Mouse (Mus musculus) right cerebral cortex, postnatal 4 days (tissue): ENCODE measurements around the gene Il27ra.

Experiments used
- DNase-seq: peaks from one replicate; pipeline ENCODE4 v3.0.0-alpha.2; 2022

The Il27ra gene

DNA sequence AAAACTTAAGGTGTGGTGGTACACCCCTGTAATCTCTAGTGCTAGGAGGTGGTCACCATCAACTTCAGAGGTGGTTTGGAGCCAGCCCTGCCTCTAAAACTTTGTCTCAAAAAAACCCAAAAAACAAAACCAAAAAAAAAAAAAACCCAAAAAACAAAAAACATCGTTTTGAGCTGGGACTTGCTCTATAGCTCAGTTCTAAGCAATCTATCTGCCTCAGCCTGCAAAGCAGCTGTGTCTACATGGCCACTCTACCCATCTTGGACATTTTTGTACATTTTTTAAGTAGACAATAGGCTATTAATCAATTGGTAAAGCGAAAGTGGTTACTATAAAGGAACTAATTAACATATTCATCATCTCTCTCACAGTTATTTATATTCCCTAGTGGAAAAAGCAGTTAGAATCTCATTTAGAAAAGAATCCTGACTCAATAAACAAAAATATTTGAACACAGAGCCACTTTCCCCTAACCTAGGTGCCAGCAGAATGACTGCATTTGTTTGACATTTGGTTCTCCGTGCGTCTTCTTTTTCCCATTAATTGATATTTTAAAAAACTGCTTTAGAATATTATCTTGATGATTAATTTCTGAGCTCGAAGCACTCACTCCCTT, 23.2 kb upstream of the Il27ra start:
- no peak for DNase-seq

DNA sequence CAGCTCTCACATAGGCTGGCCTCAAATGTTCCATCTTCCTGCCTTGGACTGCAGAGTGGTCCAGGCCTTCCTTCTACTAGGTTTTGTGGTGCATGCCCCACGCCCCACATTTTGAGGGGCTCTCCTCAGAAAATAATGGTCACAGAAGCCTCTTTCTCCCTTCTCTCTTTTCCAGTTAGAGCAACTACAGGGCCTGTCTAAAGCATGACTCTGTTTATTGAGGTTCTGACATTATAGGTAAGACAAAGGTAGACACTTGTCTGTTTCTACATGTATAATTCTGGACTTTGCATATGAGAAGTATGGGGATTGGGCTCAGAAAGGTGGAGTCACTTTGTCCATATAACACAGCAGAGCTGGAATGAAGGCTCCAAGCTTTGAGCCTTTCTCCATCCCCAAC, 22.6 kb upstream of the Il27ra start, which contains the start of gene Gm10643:
Gm10643 (minus strand) TSS at position 101 of the 400 bp plus-strand sequence.
- DNase-seq, result no peak

DNA sequence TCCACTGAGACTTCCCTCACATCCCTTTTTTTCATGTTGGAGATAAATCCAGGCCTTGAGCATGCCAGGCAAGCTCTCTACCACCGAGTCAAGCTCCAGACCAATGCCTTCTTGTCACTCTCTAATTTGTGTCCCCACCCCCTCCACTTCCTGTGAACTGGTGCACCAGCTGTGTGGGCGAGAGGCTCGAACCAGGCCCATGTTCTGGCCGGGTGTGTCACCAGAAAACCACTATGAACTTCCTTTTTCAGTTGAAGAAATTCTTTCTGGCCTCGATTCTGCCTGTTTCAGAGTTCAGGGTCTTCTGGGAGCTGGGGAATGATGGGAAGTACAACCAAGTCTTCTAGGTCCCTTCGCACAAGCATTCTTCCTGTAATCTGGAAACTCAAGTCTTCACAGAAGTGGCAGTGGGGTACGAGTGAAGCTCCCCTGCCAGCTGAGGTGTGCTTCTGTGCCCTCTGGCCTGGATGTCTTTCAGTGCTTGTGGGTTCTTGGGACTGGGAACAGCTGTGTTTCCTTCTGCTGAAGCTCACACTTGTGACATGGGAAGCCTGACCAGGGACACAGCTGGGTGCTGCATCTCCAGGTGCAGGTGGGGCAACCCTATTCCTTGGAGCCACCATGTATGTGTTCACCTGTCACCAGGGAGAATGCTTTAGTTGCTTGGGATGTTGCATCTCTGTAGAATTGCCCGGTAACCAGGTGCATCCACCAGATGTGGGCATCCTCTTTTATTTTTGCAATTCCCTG, 21.6 kb upstream of the Il27ra start:
- no peak for DNase-seq

DNA sequence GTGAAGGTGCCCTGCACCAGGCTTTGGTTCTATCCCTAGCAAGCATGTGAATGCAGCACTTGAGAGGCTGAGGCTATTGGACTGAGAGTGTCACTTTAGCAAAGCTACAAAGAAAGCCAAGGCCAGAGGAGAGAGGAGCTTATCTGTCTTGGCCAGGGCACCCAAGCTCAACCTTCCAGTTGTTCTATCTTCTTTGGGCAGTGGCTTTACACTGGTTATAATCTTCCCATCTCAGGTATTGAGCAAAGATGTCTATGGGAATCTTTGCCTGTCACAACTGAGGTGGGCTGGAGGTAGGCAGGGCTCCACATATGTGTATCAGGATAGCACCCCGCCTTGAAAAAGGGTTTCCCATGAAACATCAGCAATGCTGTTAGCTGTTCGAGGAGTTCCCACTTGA, 17.9 kb upstream of the Il27ra start:
- no peak for DNase-seq

DNA sequence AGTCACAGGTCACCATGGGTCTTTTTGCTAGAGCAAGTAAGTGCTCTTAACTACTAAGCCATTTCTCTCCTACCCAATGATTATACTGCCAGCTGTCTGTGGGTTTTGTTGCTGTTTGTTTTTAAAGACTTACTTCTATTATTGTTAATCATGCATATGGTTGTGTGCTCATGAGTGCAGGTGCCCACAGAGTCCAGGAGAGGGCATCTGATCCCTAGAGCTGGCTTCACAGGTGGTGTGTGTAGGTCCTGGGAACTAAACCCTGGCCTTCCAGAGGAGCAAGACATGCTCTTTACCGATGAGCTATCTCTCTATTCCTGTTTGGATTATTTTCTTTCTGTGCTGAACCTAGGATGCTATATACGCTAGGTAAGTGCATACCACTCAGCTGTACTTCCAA, 16.8 kb upstream of the Il27ra start:
- no peak for DNase-seq

DNA sequence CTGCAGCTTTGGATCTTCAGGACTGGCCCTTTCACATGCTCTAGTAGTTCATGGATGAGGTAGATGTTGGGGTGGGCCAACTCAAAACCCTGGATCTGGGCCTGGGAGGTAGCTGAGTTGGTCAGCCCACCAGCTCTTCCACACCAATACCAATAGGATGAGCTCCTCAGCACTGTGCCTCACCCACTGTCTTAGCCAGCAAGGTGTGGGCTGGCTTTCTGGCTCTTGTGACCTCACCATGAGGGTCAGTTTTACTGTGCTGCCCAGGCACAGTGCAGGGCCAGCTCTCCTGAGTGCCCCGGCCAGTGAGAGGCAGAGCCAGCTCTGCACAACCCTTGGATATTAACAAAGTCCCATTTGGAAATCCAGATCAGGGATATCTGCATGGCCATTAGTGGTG, 15.4 kb upstream of the Il27ra start:
- no peak for DNase-seq

DNA sequence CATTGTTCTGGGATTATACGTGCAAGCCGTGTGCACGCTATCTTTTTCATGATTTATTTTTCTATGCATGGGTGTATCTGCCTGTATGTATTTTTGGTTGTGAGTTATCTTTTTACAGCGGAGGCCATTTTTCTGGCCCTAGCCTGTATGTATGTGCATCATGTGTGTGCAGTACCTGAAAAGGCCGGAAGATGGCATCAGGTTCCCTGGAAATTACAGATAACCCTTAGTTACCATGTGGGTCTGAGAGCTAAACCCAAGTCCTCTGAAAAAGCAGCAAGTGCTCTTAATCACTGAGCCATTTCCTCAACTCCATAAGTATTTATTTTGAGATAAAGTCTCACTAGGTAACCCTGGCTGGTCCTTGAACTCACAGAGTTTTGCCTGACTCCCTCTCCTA, 10.8 kb upstream of the Il27ra start:
- DNase-seq, result no peak

DNA sequence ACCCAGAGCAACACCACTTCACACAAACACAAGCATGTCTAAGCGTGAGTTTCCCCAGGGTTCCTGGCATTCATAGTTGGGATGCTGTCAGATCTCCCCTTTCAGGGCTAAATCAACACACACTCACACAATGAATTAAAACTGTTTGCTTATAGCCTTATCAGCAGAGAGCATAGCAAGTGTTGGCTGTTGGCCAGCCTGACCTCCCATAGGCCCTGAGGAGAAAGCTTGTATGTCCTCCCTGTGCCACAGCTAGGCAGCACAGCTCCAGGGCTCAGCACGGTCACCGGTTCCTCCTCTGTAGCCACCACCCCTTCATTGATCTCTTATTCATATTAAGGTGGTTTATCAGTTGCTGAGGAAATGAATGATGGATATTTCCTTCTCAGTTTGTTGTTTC, 10.4 kb upstream of the Il27ra start:
- DNase-seq, result no peak

DNA sequence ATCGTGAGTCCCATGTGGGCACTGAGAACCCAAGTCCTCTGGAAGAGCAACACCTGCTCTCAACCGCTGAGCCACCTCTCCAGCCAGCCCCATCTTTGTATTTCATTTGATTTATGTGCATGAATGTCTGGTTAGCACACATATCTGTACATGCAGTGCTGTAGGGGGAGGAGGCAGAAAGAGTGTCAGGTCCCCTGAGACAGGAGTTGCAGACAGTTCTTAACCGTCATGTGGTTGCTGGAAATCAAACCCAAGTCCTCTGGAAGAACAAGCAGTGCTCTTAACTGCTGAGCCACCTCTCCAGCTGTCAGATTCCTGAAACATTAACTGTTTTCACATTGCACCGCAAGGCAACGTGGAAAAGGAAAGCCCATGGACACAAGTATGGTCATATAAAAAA, 5.8 kb upstream of the Il27ra start:
- DNase-seq, result no peak

DNA sequence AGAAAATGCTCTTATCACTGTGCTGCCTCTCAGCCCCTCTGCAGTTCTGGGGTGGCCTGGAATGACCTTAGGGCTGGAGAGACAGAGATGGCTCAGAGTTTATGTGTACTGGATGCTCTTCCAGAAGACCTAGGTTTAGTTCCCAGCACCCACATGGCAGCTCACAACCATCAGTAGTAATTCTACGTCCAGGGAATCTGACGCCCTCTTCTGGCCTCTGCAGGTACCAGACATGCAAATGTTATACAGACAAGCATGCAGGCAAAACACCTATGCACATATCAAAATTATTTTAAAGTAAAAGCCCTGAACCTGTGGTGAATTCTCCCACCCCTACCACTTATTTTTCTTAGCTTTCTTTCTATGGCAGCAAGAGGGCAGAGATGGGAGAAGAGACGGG, 4.1 kb upstream of the Il27ra start:
- no peak for DNase-seq

DNA sequence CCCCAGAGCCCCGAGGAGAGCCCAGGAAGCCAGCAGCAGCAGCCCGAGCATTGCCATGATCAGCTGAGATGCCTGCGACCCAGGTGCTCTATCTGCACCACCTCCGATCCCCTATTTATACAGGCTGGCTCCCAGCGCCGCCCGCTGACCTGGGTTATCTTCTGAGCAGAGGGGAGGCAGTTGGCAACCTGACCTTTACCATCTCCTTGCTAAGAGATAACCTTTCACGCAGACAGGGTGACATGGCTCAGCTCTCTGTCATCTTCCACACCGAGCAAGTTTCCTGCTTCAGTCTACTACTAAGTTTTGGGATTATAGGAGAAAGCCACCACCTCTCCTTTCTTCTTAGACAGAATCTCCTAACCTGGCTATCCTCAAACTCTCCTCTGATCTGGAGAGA, 2.5 kb upstream of the Il27ra start, which contains the start of gene Rln3:
Rln3 (minus strand) TSS at position 101 of the 400 bp plus-strand sequence.
- no peak for DNase-seq

DNA sequence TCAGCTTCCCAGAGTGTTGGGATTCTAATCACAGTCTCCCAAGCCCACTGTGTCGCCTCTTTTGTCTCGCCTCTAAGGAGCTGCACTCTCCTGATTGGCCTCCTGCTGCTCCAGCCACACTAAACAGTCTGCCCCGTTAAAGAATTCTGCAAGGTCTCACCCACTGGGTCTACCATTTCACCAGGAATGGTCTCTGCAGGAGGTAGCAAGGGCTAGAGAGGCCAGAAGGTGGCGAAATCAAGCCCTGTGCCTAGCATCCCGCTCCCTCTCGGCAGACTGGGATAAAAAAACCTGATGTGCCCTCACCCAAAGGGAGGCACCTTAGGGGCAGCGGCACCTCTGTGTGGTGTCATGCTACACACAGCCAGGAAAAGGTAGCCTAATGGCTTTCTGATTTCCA, 1.7 kb upstream of the Il27ra start:
- no peak for DNase-seq

DNA sequence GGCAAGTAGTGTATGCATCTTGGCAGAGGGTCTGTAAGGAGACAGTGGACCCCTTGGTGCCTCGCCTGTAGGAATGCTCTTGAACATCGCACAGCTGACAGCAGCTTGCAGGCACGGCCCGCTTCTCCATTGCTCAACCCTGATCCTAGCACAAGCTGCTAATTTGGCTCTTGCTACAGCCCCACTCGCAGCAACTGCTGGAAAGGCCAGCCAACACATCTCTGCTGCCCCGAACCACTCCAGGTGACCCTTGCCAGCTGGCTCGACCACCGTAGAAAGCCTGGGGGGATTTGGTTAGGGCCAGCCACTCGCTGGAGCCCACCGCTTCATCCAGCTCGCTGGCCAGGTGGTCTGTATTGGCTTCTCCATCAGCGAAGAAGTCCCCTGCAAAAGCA, 556 bp upstream of the Il27ra start:
- no peak for DNase-seq

DNA sequence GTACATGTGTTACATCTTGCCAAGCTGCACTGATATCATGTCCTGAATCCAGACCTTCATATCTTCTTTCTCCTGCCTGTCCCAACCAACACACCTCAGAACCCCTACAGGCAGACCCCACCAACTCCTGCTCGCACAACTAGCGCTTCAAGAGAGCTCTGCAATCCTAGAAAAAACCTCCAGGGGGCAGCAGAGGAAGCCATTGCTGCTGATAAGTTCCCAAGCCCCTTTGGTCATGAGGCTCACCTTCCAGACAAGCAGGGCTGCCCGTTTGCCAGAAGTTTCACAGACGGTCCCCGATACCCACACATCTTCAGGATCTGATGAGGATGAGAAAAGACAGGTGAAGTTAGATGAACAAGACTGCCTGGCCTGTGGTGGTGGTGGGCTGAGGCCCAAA, 3.3 kb downstream of the Il27ra start:
- DNase-seq, result peak; percentile 81

DNA sequence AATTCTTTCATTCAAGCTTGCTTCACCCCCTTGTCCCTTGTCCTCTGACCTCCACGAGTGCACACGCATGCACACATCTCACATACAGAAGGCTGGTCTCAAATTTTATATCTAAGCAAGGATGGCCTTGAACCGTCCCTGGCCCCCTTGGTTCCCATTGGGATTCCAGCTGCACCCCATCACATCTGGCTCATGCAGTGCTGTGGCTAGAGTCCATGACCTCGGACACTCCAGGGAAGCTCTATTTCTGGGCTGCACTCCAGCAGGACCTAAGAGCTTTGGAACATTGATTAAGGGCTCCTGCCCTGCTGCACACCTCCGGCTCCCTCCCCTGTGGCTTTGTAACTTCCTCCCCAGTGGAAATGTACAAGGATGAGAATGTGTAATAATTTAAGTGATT, 4.4 kb downstream of the Il27ra start:
- DNase-seq, result no peak

DNA sequence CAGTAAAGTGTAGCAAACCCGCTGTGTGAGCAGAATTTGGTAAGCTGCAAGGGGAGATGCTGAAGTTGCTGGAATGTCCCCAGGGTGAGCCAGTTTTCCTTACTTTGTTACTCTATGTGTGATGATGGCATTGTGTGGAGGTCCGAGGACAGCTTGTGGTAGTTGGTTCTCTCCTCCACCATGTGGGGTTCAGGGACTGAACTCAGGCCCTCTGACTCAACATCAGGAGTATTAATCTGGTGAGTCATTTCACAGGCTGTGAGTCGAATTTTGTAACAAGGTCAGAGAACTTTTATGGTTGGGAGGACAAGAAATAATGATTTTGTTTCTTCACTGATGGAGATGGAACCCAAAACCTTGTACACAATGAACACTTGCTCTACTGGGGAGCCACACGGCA, 9.6 kb downstream of the Il27ra start:
- DNase-seq, result no peak

DNA sequence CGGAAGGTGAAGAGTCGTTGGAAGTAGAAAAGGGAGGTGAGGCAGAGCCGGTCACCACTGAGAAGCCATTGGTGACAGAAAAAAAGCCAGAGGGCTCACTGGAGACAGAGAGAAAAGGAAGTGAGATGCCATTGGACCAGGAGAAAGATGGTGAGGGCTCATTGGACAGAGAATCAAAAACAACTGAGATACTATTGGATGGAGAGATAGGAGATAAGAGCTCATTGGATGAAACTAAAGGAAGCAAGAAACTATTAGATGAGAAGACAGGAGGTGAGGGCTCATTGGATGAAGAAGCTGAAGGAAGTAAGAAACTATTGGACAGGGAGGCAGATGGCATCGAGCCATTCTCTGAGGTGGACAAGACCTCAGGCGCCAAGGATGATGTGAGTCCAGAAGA, 13.1 kb downstream of the Il27ra start:
- no peak for DNase-seq

DNA sequence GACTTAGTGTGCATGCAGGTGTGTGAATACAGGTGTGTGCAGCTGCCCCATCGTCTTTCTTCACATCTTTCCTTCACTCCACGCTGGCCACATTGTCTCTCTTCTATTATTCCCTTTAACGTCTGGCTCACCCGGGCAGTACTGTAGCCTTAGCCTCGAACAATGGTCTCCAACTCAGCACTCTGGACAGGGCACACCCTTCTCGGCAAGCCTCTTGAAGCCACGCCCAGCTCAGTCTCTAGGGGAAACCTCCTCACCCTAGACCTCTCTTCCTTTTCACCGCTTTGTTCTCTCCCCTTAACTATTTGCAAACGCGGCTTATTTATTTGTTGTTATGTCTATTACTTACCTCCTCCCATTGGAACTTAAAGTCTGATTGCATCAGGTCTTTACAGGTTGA, 14.9 kb downstream of the Il27ra start:
- no peak for DNase-seq

DNA sequence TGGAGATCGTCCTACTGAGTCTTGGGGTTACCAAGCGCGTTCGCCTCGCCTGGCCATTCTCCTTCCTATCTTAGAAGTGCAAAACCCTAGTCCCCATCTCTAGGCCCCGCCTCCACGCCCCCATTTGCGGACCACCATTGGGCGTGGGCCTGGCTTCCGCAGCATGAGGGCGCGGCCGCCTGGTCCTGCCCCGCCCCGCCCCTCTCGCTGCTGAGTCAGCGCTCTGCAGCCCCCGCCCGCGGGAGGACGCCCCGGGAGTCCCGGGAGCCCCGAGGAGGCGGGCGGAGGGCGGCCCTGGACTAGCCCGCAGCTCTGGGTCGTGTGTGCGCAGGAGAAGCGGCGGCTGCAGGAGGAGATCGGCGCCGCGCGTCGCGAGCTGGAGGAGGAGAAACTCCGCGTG, 16.5 kb downstream of the Il27ra start:
- DNase-seq, result peak; percentile 68

DNA sequence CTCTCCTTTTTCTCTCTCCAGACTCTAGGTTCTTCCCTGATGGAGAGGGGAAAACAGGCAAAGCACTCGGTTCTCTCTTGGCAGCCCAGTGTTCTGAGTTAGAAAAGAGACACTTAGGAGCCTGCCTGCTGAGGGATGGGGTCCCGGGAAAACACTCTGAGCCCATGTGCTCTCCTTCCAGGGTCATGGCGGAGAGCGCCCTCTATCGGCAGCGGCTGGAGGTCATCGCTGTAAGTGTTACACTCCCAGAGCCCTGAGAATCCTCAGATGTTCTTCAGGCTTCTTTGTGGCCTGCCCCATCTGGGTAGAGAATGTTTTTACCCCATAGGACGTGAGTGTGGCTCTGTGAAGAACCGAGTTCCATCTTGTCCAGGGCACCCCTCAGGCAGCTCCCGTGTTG, 18.2 kb downstream of the Il27ra start:
- DNase-seq, result peak; percentile 59

DNA sequence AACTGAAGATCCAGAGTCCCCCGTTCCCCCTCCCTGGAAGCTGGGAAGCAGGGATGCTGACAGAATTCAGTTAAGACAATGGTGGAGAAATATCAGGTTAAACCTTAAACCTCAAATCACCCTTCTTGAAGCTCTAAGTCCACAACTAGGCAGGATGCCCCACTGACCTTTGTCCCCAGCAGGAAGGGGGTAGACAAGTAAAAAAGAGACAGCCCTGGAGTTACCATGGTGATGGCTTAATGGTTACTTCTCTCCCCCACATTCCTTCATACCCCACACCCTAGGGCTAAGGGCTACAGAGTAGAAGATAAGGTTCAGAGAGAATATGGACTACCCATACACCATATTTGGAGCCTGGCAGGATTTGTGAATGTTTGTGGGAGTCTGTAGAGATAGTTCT, 18.8 kb downstream of the Il27ra start:
- no peak for DNase-seq

DNA sequence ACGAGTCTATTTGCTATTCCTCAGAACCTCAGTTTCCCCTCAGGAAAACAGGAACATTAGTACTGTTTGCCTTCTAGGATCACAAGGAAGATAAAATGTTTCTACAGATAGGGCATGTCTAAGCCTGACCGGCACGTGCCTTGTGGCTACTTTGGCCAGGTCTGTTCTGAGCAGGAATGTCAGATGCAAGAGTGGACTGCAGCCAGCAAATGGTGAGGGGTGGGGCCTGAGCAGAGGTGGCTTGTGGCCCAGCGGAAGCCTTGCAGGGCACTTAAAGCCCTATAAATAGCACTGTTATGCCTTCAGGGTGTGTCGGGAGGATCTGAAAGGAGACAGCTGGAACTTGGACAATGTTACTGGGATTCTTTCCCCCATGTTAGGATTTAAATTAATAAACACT, 19.3 kb downstream of the Il27ra start:
- no peak for DNase-seq

DNA sequence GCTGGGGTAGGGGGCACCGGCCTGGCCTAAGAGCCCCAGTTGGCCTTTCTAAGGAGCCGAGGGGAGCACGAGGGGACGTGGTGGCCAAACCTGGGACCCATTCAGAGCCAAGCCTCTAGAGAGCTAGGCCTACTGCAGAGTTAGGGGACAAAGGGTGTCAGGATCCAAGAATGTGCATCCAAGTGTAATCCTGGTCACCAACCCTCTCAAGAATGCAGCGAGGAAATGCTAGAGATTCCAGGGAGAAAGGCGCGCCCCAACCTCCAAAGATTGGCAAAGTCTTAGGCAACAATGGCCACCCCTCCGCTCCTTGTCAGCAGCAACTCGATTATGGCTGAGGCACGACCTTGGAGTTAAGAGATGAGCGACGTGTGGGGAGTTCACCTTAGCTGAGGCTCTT, 20.8 kb downstream of the Il27ra start:
- no peak for DNase-seq

DNA sequence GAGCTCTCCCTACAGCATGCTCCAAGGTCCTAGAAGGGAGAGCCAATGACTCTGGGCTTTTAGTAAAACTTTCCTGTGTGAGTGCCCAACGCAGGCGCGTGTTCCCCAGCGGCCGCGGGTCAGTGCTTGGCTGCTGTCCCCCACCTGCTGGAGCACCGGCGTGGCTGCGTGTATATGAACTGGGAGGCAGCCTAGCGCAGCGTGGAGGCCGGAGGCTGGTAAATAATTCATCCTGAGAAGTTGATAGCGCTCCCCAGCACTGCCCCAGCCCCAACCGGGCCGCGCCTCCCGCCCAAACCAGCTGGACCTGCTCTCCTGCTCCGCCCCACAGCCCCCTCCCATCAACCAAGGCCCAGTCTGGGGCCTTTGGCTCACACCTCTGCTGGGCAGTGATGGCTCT, 21.3 kb downstream of the Il27ra start, which contains the start of gene Palm3:
Palm3 (plus strand) TSS at position 376 of the 400 bp plus-strand sequence.
- DNase-seq, result no peak

DNA sequence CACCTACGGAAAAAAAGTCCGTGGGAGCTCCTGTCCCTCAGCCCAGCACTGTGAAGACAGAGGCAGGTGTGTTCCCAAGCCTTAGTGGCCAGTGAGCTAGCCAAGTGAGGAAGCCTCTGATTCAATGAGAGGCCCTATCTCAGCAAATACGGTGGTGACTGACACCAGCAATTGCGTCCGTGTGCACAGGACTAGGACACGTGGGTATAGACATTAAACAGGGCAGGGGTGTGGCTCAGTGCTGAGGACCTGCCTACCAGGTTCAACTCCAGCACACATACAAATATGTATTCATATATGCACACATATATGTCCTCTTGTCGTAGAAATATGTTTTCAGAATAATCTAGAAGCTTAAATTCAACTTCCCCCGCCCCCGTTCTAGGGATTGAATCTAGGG, 22.7 kb downstream of the Il27ra start:
- DNase-seq, result no peak
